Mouse (Mus musculus) G1E (cell line): ENCODE results near the gene Otx1.

Experiments
- CTCF ChIP-seq: IDR thresholded peaks from 2 replicates; pipeline ENCODE4 v1.5.1; 2012; ENCODE audit warnings: low read depth, low read length, inconsistent platforms, mixed read lengths
- GATA1 ChIP-seq: IDR thresholded peaks from 2 replicates; pipeline ENCODE4 v1.6.1; 2012; ENCODE audit warnings: borderline replicate concordance, low read length, inconsistent platforms, mixed read lengths
- GATA2 ChIP-seq: IDR thresholded peaks from 2 replicates; pipeline ENCODE4 v1.6.1; 2012; ENCODE audit warnings: low read depth, low read length, inconsistent platforms, borderline replicate concordance
- POLR2AphosphoS5 ChIP-seq: IDR thresholded peaks from 2 replicates; pipeline ENCODE4 v1.6.1; 2012; ENCODE audit warnings: low read depth, low read length, inconsistent platforms; ENCODE audit not compliant: insufficient replicate concordance
- TAL1 ChIP-seq: conservative IDR thresholded peaks from 2 replicates; pipeline ENCODE4 v1.6.1; 2012; ENCODE audit warnings: low read depth, low read length, inconsistent platforms, mixed read lengths

GRCm38 (mm10) chr11:22016341-22016740 is 13.6 kb upstream of the Otx1 start:
- no peak for TF ChIP-seq CTCF
- no peak for TF ChIP-seq GATA1
- TF ChIP-seq TAL1 = no peak
- no peak for TF ChIP-seq POLR2AphosphoS5
- TF ChIP-seq GATA2 = no peak
